Mouse (Mus musculus) CD4-positive, CD25-positive, alpha-beta regulatory T cell (primary cell): Measurements from ENCODE around the gene Klhdc8b. TPM values are rescaled to one million over a fixed set of nuclear protein-coding genes. Genes with fewer than 3 reads are reported as not detected.

ENCODE experiments used
- polyA plus RNA-seq: library from polyadenylated mRNA; unstranded; fragments of 100-300 nt; shearing (Covaris generic); gene quantifications from one replicate; pipeline ENCODE4 v1.2.1, GENCODE M21; 2017

Gene Klhdc8b
- polyA plus RNA-seq: 10.2 TPM

GRCm38 (mm10) chr9:108461181-108461631, at the start of gene Klhdc8b:
Klhdc8b (minus strand) TSS chr9:108461581.

GRCm38 (mm10) chr9:108507619-108508434, 46.4 kb upstream of the Klhdc8b start, which contains the start of gene Qars:
Qars (plus strand) TSS chr9:108507706.

GRCm38 (mm10) chr9:108490559-108491285, 29.3 kb upstream of the Klhdc8b start, which contains the start of gene Usp19:
Usp19 (plus strand) TSS chr9:108490602.

GRCm38 (mm10) chr9:108479721-108480351, 18.5 kb upstream of the Klhdc8b start, which contains the start of gene Lamb2:
Lamb2 (plus strand) TSS chr9:108479736.

GRCm38 (mm10) chr9:108460319-108461178, 832 bp downstream of the Klhdc8b start, which contains the start of gene Ccdc71:
Ccdc71 (plus strand) TSS chr9:108460527.

DNA sequence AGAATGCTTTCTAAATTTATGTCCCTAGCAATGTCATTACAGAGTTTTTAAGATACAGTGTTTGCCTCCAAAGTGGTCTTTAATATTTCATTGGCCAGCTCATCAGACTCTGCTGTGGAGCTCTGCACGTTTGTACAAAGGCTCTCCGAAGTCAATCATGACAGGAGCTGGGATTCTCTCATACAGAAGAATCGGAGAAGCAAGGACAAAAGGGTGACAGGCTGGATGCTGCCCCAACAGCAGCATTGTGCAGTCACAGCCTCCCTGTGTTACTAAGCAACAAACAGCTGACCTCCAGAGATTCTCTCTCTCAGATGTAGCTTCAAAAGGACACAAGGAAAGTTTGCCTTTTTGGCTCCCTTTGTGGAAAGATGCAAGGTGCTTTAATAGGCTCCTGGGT, 25.2 kb downstream of the Klhdc8b start, which contains the start of gene BC048562:
Gene BC048562 (plus strand): TSS at position 301 of the 400 bp plus-strand sequence.

GRCm38 (mm10) chr9:108428384-108428783, 33.0 kb downstream of the Klhdc8b start, which contains the start of gene Ccdc36:
Ccdc36 (minus strand) TSS chr9:108428484.

Other genes starting within 250 kb of the Klhdc8b start
- gene Dag1, start 197.6 kb downstream of the Klhdc8b start, polyA plus RNA-seq: 21.4 TPM
- gene Nicn1, start 171.2 kb downstream of the Klhdc8b start, polyA plus RNA-seq: 2.1 TPM
- 0.48 TPM for gene Amt, start 164.7 kb downstream of the Klhdc8b start, polyA plus RNA-seq
- 433 TPM for gene Rhoa, start 155.5 kb downstream of the Klhdc8b start, polyA plus RNA-seq
- 24.7 TPM for gene Tcta, start 155.4 kb downstream of the Klhdc8b start, polyA plus RNA-seq
- 563 TPM for gene Gpx1, start 122.7 kb downstream of the Klhdc8b start, polyA plus RNA-seq
- 145 TPM for gene Usp4, start 113.7 kb downstream of the Klhdc8b start, polyA plus RNA-seq
- gene 1700102P08Rik, start 68.8 kb downstream of the Klhdc8b start, polyA plus RNA-seq: 2.2 TPM
- 0.08 TPM for gene Ccdc36, start 33.1 kb downstream of the Klhdc8b start, polyA plus RNA-seq
- not detected for gene BC048562, start 25.1 kb downstream of the Klhdc8b start, polyA plus RNA-seq
- 45.2 TPM for gene Ccdc71, start 1.1 kb downstream of the Klhdc8b start, polyA plus RNA-seq
- 0.48 TPM for gene Lamb2, start 18.2 kb upstream of the Klhdc8b start, polyA plus RNA-seq
- gene Usp19, start 29.0 kb upstream of the Klhdc8b start, polyA plus RNA-seq: 133 TPM
- gene Qars, start 46.1 kb upstream of the Klhdc8b start, polyA plus RNA-seq: 92.7 TPM
- gene Qrich1, start 55.2 kb upstream of the Klhdc8b start, polyA plus RNA-seq: 159 TPM
- gene Impdh2, start 98.7 kb upstream of the Klhdc8b start, polyA plus RNA-seq: 85.3 TPM
- gene Ndufaf3, start 105.9 kb upstream of the Klhdc8b start, polyA plus RNA-seq: 69.2 TPM
- gene Dalrd3, start 108.3 kb upstream of the Klhdc8b start, polyA plus RNA-seq: 122 TPM
- 84.4 TPM for gene Wdr6, start 117.2 kb upstream of the Klhdc8b start, polyA plus RNA-seq
- 16.1 TPM for gene P4htm, start 136.1 kb upstream of the Klhdc8b start, polyA plus RNA-seq
- gene Arih2, start 187.8 kb upstream of the Klhdc8b start, polyA plus RNA-seq: 91.3 TPM
- 53.7 TPM for gene Slc25a20, start 200.5 kb upstream of the Klhdc8b start, polyA plus RNA-seq
- gene Prkar2a, start 227.7 kb upstream of the Klhdc8b start, polyA plus RNA-seq: 11.2 TPM